Mouse (Mus musculus) lung, embryonic 15.5 days (tissue): ENCODE data around the gene Tmem198. TPM values are rescaled to one million over a fixed set of nuclear protein-coding genes. Genes with fewer than 3 reads are reported as not detected.

Experiments used
- ATAC-seq: fragments of 200-750 bp; cut with Nextera tagmentation; 2 replicates; pipeline ENCODE4 v1.8.0; 2017; ENCODE audit warnings: moderate number of reproducible peaks, borderline replicate concordance; ENCODE audit not compliant: low FRiP score, low TSS enrichment; ENCODE audit errors: extremely low read depth
- H3K27ac ChIP-seq: fragments of 300-500 bp; sonication (generic); 2 replicates; pipeline ENCODE4 v1.5.1; 2015; ENCODE audit warnings: moderate library complexity, mild to moderate bottlenecking, inconsistent platforms
- H3K27me3 ChIP-seq: fragments of 300-500 bp; sonication (generic); 2 replicates; pipeline ENCODE4 v1.6.1; 2015; ENCODE audit warnings: inconsistent platforms
- H3K36me3 ChIP-seq: fragments of 300-500 bp; sonication (generic); 2 replicates; pipeline ENCODE4 v1.6.1; 2015; ENCODE audit warnings: inconsistent platforms
- H3K4me1 ChIP-seq: fragments of 300-500 bp; sonication (generic); 2 replicates; pipeline ENCODE4 v1.6.1; 2015; ENCODE audit warnings: inconsistent platforms
- H3K4me2 ChIP-seq: fragments of 300-500 bp; sonication (generic); 2 replicates; pipeline ENCODE4 v1.6.1; 2015; ENCODE audit warnings: inconsistent platforms, mild to moderate bottlenecking, moderate library complexity
- H3K4me3 ChIP-seq: fragments of 300-500 bp; sonication (generic); 2 replicates; pipeline ENCODE4 v1.5.1; 2015; ENCODE audit warnings: mild to moderate bottlenecking, inconsistent platforms
- H3K9ac ChIP-seq: fragments of 300-500 bp; sonication (generic); 2 replicates; pipeline ENCODE4 v1.6.1; 2015; ENCODE audit warnings: inconsistent platforms
- H3K9me3 ChIP-seq: fragments of 300-500 bp; sonication (generic); 2 replicates; pipeline ENCODE4 v1.6.1; 2016; ENCODE audit warnings: inconsistent platforms
- WGBS: fragments of 180-500 bp; shearing (Covaris S2); methylation state at CpG from one replicate; pipeline ENCODE4 v1.1.7; 2015; 5-methylcytosine and 5-hydroxymethylcytosine counted together
- polyA plus RNA-seq: library from polyadenylated mRNA; unstranded; fragments of >200 nt; fragmentation: Nextera tagmentation; extraction: Ambion mirVana; gene quantifications from 2 replicates; pipeline ENCODE4 v1.2.1, GENCODE M21; 2015

Gene Tmem198
- polyA plus RNA-seq, 1 experiment from 2014 or later, result 0.82 TPM

DNA sequence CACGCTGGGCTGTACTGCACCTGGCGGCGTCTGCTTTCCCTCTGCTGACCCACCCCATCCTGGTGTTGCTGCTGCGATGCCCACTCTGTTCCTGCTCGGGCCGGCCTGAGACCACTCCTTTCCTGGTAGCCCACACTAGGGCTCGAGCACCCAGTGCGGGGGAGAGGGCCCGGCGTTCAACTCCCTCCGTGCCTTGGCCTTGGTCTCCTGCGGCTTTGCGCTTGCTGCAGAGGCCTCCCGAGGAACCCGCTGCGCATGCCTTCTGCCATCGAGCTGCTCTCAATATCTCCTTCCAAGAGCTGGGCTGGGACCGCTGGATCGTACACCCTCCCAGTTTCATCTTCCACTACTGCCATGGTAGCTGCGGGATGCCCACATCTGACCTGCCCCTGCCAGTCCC is 30.3 kb downstream of the Tmem198 start:
- 64% methylated on average over 20 of the region's 20 CpGs for WGBS
- no peak overlapping the region for H3K9ac ChIP-seq
- H3K36me3 ChIP-seq, result no peaks in the 10 kb centered on the region
- H3K4me1 ChIP-seq, result peaks cover 34% of the 10 kb centered on the region
- H3K4me3 ChIP-seq, result no peak overlapping the region
- H3K4me2 ChIP-seq, result no peak overlapping the region
- H3K9me3 ChIP-seq, result no peaks in the 10 kb centered on the region
- no peaks in the 10 kb centered on the region for H3K27me3 ChIP-seq
- ATAC-seq, result no peak
- H3K27ac ChIP-seq, result peak overlapping the region; percentile 59

DNA sequence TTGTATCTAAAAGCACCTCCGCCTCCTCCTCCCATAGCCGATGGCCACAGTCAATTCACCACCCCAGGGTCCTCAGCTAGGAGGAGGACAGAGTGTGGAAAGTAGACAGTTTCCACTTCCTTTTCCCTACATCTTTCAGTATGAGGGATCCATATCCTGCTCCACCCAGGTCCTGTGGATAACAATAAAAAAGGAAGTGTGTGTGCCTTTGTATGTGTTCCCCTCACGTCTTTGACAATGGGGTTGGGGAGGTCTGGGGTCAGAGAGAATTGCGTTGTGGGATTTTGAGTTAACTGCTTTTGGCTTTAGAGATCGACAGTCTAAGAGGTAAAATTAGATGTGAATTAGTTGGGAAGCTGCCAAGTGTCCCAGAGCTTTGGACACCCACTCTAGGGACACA is 30.8 kb downstream of the Tmem198 start:
- Histone ChIP-seq H3K27ac (peak overlapping the region; percentile 59; the same call in 1 of the 2 replicates), H3K36me3 (no peaks in the 10 kb centered on the region), H3K9ac (no peak overlapping the region), H3K4me3 (no peak overlapping the region), H3K4me2 (no peak overlapping the region), H3K4me1 (peaks cover 28% of the 10 kb centered on the region), H3K9me3 (no peaks in the 10 kb centered on the region), H3K27me3 (no peaks in the 10 kb centered on the region)
- WGBS, result 50% methylated on average over 5 of the region's 5 CpGs
- no peak for ATAC-seq

DNA sequence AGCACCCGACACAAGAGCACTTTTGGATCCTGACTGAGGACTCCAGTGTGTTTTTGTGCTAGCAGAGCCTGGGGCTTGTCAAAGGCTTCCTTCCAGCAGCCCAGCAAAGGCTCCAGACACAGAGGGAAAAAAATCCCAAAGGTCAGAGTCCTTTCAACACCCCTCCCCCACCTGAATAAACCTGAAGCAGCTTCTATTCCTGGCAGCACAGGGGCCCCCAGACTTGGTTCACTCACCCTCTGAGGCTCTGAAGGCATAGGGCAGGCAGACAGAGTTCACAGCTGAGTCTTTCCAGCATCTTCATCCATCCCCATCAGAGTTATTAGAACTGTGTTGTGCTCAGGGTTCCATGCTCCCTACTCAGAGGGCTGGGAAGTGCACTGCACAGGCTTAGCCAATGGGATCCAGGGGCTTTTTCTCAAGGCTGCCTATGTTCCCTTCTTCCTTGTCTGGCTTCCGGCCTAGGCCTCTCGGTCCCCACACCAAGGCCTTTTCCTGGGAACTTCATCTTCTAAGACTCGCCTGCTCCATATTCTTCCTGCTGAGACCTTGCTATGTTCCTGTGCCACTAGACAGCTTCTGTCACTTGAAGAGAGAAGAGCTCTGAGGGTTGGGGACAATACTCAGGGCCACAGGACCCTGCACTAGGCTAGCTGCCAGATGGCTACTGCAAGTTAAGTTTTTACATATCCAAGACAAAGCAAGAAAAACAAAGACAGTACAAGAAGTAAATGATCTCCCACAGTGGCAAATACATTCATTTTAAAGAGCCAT is 32.3 kb downstream of the Tmem198 start:
- Histone ChIP-seq H3K4me3 (no peak overlapping the region), H3K27me3 (no peaks in the 10 kb centered on the region), H3K27ac (peak overlapping the region; percentile 24; the same call in 1 of the 2 replicates), H3K4me1 (peaks cover 25% of the 10 kb centered on the region), H3K9me3 (no peaks in the 10 kb centered on the region), H3K36me3 (no peaks in the 10 kb centered on the region), H3K4me2 (no peak overlapping the region), H3K9ac (no peak overlapping the region)
- ATAC-seq, result no peak
- WGBS, result 46% methylated on average over 4 of the region's 4 CpGs

DNA sequence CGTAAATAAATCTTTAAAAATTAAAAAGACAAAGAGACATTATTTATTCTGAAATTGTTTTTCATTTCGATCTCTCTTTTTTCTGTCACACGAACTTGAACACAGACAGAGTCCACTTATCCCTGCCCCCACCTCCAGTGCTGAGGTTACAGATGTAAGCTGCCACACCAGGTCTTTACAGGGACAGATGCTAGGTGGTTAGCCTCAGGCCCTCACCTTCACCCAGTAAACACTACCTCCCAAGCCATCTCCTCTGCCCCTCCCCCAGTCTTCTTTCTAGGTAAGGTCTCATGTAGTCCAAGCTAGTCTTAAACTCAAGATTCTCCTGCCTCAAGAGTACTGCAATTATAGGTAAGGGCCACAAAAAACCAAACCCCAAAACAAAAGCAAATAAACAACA is 33.2 kb downstream of the Tmem198 start:
- Histone ChIP-seq H3K4me1 (peaks cover 17% of the 10 kb centered on the region), H3K36me3 (no peaks in the 10 kb centered on the region), H3K9ac (no peak overlapping the region), H3K4me3 (no peak overlapping the region), H3K4me2 (no peak overlapping the region), H3K27ac (no peak overlapping the region), H3K9me3 (no peaks in the 10 kb centered on the region), H3K27me3 (no peaks in the 10 kb centered on the region)
- 89% methylated on average over 3 of the region's 3 CpGs for WGBS
- ATAC-seq, result no peak

DNA sequence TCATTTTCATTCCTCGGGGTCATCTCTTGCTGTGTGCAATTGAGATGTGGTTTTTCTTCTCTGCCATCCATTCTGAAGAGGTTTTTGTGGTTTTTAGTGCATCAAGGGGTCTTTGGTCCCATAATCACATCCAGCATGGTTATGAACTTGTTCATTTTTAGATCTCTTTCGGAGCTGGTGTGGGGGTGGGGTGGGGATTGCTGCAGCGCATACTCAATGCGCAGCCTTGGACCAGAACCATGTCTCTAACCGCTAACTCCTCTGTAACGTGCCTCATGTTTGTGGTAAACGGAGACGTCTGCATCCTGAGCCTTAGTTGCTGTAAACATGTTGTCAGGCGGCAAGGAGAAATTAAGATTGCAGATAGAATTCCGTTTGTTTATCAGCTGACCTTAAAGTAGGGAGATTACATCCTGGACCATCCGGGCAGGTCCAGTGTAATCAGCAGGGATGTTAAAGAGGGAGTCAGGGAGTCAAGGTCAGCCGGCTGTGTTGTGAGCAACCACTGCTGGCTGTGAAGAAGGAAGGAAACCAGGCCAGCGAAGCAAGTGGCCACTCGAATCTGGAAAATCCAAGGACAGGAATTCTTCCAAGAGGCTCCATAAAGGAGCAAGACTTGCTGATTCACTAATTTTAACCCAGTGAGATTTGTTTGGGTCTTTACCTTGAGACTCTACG is 37.5 kb downstream of the Tmem198 start:
- WGBS, result 58% methylated on average over 15 of the region's 15 CpGs
- no peak overlapping the region for H3K27ac ChIP-seq
- no peaks in the 10 kb centered on the region for H3K9me3 ChIP-seq
- ATAC-seq, result no peak
- H3K4me3 ChIP-seq, result no peak overlapping the region
- no peaks in the 10 kb centered on the region for H3K27me3 ChIP-seq
- no peaks in the 10 kb centered on the region for H3K36me3 ChIP-seq
- H3K4me1 ChIP-seq, result peaks cover 28% of the 10 kb centered on the region
- H3K4me2 ChIP-seq, result no peak overlapping the region
- no peak overlapping the region for H3K9ac ChIP-seq

DNA sequence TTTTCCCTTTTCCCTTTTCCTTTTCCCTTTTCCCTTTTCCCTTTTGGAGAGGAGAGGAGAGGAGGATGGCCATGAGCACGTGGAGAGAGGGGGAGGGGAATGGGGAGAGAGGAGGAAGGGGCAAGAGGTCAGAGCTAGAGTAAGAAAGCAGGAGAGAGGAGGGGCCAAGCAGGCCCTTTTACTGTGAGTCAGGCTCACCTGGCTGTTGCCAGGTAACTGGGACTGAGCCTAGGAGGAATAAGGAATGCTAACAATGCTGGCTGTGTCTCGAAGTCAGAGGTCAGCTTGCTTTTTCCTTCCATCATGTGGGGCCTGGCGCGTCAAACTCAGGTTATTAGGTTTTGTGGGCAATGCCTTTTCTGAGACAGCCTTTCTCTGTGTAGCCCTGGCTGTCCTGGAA is 38.7 kb downstream of the Tmem198 start:
- Histone ChIP-seq H3K27ac (peak overlapping the region; percentile 98; the same call in 1 of the 2 replicates), H3K4me1 (peaks cover 29% of the 10 kb centered on the region), H3K27me3 (no peaks in the 10 kb centered on the region), H3K9ac (no peak overlapping the region), H3K4me2 (no peak overlapping the region), H3K4me3 (no peak overlapping the region), H3K9me3 (no peaks in the 10 kb centered on the region), H3K36me3 (no peaks in the 10 kb centered on the region)
- WGBS, result 56% methylated on average over 4 of the region's 4 CpGs
- ATAC-seq, result no peak

DNA sequence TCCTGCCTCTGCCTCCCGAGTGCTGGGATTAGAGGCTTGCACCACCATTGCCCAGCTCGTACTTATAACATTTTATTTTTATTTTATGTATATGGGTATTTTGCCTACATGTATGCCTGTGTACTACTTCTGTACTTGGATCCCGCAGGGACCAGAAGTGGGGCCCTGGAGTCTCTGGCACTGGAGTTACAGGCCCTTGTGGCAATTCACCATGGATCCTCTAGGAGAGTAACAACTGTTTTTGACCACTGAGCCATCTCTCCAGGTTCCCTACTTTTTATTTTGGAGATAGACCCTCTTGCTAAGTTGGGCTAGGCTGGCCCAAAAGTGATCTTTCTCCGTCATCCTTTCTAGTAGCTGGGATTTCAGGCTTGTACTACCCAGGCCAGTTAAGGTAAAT is 39.1 kb downstream of the Tmem198 start:
- H3K4me2 ChIP-seq, result no peak overlapping the region
- H3K27ac ChIP-seq, result peak overlapping the region; percentile 98; the same call in 1 of the 2 replicates
- H3K36me3 ChIP-seq, result no peaks in the 10 kb centered on the region
- H3K27me3 ChIP-seq, result no peaks in the 10 kb centered on the region
- 91% methylated on average over 4 of the region's 4 CpGs for WGBS
- H3K4me3 ChIP-seq, result no peak overlapping the region
- H3K4me1 ChIP-seq, result peaks cover 29% of the 10 kb centered on the region
- no peaks in the 10 kb centered on the region for H3K9me3 ChIP-seq
- ATAC-seq, result no peak
- H3K9ac ChIP-seq, result no peak overlapping the region

DNA sequence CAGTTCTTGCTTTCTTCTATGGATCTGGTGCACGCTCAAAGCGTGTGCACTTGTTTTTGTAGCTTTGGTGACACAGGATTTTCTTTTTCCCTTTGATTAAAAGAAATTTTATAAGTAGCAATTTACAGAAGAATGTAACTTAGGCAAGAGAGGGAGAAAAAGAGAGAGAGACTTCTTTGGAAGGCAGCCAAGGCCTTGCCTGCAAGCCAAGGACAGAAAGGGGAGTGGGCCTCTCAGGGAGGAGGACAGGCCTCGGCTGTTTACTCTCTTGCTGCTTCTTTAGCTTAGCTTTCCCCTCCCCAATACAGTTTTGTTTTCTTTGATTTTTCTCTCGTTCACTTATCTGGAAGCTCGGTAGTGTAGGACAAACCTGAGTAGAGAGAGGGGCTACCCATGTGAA is 40.2 kb downstream of the Tmem198 start:
- no peaks in the 10 kb centered on the region for H3K9me3 ChIP-seq
- peaks cover 29% of the 10 kb centered on the region for H3K4me1 ChIP-seq
- no peak overlapping the region for H3K4me3 ChIP-seq
- no peak overlapping the region for H3K4me2 ChIP-seq
- H3K27me3 ChIP-seq, result no peaks in the 10 kb centered on the region
- H3K36me3 ChIP-seq, result no peaks in the 10 kb centered on the region
- H3K9ac ChIP-seq, result no peak overlapping the region
- H3K27ac ChIP-seq, result peak overlapping the region; percentile 98
- 29% methylated on average over 5 of the region's 5 CpGs for WGBS
- no peak for ATAC-seq

DNA sequence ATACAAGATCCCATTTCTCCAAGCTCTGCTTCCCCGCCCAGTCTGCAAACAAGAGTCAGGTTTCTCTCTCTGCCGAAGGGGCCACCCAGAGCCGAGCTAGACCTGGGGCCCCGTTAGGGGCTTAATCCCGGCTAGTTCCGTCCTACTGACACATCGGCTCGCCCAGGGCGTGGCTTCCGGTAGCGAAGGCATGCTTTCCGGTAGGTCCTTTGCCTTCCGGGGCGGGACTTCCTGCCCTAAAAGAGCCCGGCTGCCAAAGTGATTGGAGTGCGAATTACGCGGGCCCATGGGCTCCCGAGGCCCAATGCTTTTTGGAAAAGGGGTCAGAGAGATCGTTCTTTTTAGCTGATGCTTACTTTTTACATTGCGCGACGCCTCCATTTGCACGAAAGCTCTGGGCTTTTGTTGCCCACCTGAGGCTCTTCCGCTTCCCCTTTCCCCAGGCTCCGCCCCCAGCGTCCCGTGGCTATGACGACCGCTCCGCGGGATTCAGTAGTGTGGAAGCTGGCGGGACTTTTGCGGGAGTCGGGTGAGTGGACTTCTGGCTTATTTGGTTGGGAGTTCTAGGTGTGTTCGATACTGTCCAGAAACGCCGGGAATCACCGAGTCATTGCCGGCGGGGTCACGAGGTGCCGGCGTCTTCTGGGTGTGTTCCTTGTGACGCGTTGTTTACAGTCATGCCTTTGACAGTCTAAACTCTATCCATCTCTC is 42.1 kb downstream of the Tmem198 start, which contains the start of gene Stk11ip:
Gene Stk11ip, plus strand, starts transcription at position 209 of the 711 bp plus-strand sequence.
- Histone ChIP-seq H3K4me2 (peak within 1 kb of the TSS; percentile 59), H3K9me3 (no peaks in the 10 kb centered on the region), H3K27ac (peak within 1 kb of the TSS; percentile 98), H3K4me3 (peak within 1 kb of the TSS; percentile 69), H3K4me1 (peaks cover 29% of the 10 kb centered on the region), H3K36me3 (0 out of 2 replicates have a peak, but pooled peaks cover 5% of the 10 kb centered on the region), H3K27me3 (no peaks in the 10 kb centered on the region), H3K9ac (peak within 1 kb of the TSS; percentile 58)
- under 1% methylated on average over 46 of the region's 46 CpGs for WGBS
- ATAC-seq, result peak; percentile 96

DNA sequence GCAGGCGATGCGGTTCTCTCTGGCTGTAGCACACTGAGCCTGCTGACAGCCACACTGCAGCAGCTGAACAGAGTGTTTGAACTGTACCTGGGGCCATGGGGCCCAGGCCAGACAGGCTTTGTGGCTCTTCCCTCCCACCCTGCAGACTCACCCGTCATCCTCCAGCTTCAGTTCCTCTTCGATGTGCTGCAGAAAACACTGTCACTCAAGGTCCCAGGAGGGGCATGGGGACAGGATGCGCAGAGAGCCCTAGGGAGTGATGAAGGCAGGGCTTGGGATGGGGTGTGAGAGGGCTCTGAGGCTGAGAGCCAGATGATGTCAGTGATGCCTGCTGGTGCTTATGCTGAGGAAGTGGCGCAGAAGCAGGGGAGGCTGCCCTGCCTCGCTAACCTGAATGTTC is 45.3 kb downstream of the Tmem198 start:
- Histone ChIP-seq H3K9me3 (no peaks in the 10 kb centered on the region), H3K36me3 (peaks cover 16% of the 10 kb centered on the region; the same call in 1 of the 2 replicates), H3K9ac (no peak overlapping the region), H3K4me3 (no peak overlapping the region), H3K27ac (no peak overlapping the region), H3K27me3 (no peaks in the 10 kb centered on the region), H3K4me1 (peaks cover 15% of the 10 kb centered on the region), H3K4me2 (no peak overlapping the region)
- ATAC-seq, result no peak
- WGBS, result 88% methylated on average over 7 of the region's 7 CpGs

DNA sequence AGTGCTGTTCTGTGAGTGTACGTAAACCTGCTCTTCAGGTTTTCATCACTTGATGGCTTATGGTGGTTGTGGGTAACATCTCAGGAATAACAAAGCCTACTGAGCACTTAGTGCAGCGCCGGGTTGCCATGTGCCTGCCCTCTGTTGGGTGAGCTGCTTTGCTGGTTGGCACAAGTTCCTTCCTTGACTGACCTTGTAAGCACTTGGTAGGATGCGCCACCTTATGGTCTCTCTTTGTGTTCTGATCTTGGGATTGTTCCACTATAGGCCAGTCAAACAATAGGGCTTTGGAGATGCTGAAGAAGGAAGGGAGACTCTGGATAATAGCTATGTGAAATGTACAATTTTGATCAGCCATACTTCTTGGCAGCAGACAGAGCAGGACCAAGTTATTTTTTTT is 51.2 kb downstream of the Tmem198 start:
- no peak overlapping the region for H3K4me3 ChIP-seq
- H3K27ac ChIP-seq, result no peak overlapping the region
- 69% methylated on average over 4 of the region's 4 CpGs for WGBS
- H3K9ac ChIP-seq, result no peak overlapping the region
- no peak for ATAC-seq
- no peaks in the 10 kb centered on the region for H3K4me1 ChIP-seq
- no peak overlapping the region for H3K4me2 ChIP-seq
- peaks cover 38% of the 10 kb centered on the region; the same call in 1 of the 2 replicates for H3K36me3 ChIP-seq
- H3K9me3 ChIP-seq, result no peaks in the 10 kb centered on the region
- H3K27me3 ChIP-seq, result no peaks in the 10 kb centered on the region
